Mouse (Mus musculus): ENCODE measurements around the gene Espnl. TPM values are rescaled to one million over a fixed set of nuclear protein-coding genes. Genes with fewer than 3 reads are reported as not detected.

Gene Espnl
- total RNA-seq, 1 experiment, result 0.40 TPM

DNA sequence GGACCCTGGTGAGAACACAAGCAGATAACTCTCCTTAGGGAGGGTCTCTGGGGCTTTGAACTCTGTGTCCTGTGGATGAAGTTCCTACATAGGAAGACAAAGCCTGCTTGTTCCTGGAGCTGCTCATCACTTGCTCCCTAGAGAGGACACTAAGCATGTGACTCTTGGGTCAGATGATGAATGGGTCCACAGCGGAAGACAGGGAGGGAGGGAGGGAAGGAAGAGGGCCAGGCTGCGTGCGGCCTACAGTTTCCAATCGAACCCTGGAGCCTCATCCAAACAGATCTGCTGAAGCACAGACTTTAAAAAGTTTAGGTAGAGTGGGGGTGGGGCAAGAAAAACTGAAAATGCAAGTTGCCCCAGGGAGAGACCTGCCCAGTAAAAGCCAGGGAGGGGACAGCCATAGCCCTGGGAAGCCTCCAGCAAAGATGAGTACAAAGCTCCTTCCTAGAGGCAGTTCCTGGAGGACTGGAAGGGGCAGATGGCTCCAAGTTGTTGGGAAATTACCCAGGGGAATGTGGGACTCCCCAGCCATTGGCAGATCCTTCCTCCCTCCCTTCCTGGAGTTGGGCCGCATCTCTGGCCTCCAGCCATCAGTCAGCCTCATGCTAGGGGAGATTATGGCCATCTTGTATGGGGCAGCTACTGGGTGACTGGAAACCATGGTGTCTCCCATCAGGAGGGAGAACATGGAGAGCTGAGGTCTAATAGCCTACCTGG, 22.0 kb upstream of the Espnl start:
- Histone ChIP-seq H3K9ac (ENCODE audit: insufficient read depth, low read depth, low read length, poor library complexity, severe bottlenecking) (no peak overlapping the region), H3K4me1 (ENCODE audit: control insufficient read depth in 2 of 2, insufficient read depth in 2 of 2, low read length in 2 of 2, poor library complexity in 1 of 2) (peaks cover 0 to 7% of the 10 kb centered on the region in 2 experiments; a peak in 2 of 4 replicates), H3K27ac (ENCODE audit: insufficient read depth, low read depth, low read length, poor library complexity, severe bottlenecking) (no peak overlapping the region), H3K36me3 (ENCODE audit: control insufficient read depth, insufficient read depth, low read length, poor library complexity, severe bottlenecking) (peaks cover 7% of the 10 kb centered on the region; the same call in 1 of the 2 replicates), H3K4me3 (ENCODE audit: insufficient read depth in 1 of 2, low read depth in 1 of 2, low read length in 2 of 2, poor library complexity in 1 of 2, severe bottlenecking in 1 of 2) (no peak overlapping the region), H3K9me3 (ENCODE audit: control insufficient read depth, insufficient read depth, low read depth, low read length) (no peaks in the 10 kb centered on the region)
- in situ Hi-C loops (cut with MboI; ENCODE audit: low sequenced_read_pairs in 2 of 2, unreplicated experiment in 2 of 2), result no loop called here
- DNase-seq (ENCODE audit: low read depth, low spot score), result no peak
- TF ChIP-seq HCFC1 (IDR thresholded peaks at IDR 0.05; ENCODE audit: borderline replicate concordance, insufficient read depth, low read length) (no peak), CHD2 (IDR thresholded peaks at IDR 0.05; ENCODE audit: low read depth, low read length) (no peak), MAFK (IDR thresholded peaks at IDR 0.05; ENCODE audit: insufficient read depth, low read depth, low read length) (no peak), ZNF384 (IDR thresholded peaks at IDR 0.05; ENCODE audit: low read depth, low read length) (no peak), ZC3H11A (IDR thresholded peaks at IDR 0.05; ENCODE audit: borderline replicate concordance, low read depth, low read length) (no peak)

DNA sequence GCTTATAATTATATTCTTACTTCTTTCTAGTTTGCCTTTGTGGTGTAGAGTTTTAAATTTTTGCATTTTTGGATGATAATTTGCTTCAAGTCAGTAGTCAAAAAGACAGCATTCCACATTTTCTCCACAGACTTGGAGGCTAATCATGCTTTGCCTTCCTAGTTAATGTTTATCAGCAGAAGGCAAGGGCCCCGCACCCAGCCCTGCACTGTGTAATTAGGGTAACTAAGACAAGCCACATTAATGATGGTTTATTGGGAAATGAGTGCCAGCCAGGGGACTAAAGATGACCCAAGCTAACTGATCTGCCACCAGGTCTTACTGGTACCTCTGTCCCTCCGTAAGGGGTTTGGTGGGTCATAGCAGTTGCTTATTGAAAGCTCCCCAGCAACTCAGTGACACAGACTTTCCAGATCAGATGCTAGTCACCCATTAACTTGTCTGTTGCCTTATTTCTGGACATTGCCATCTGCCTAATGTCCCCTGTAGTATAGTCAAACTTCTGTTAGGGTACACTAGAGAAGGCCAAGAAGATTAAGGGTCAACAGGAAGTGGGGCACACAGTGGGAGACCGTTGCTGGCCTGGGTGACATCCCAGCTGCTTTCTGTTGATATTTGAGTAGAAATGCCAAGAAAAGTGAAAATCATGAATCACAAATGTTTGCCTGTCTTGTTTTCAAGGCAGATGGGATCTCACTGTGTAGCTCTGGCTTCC, 20.5 kb upstream of the Espnl start:
- H3K9me3 ChIP-seq (ENCODE audit: control insufficient read depth, insufficient read depth, low read depth, low read length), result no peaks in the 10 kb centered on the region
- H3K4me3 ChIP-seq (ENCODE audit: insufficient read depth in 1 of 2, low read depth in 1 of 2, low read length in 2 of 2, poor library complexity in 1 of 2, severe bottlenecking in 1 of 2), result no peak overlapping the region
- no peak overlapping the region for H3K9ac ChIP-seq (ENCODE audit: insufficient read depth, low read depth, low read length, poor library complexity, severe bottlenecking)

DNA sequence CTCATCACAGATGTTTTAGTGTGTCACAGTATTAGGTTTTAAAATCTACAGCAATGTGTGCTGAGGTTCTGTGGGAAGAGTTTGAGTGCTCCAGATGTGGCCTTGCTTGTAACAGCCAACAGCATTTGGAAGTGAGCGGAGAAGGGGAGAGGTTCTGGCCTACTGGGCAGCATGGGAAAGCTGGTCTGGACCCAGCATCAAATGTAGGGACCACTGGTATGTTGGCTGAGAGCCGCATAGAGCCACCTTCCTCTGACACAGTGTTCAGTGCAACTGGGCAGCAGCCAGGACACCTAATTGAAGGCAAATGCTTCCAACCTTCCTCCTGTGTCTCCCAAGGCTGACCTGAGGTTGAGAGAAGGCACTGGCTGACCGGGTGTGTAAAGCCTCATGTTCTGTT, 19.9 kb upstream of the Espnl start:
- TF ChIP-seq ZNF384 (IDR thresholded peaks at IDR 0.05; ENCODE audit: low read depth, low read length) (no peak), MAFK (IDR thresholded peaks at IDR 0.05; ENCODE audit: insufficient read depth, low read depth, low read length) (no peak)
- no peak overlapping the region for H3K27ac ChIP-seq (ENCODE audit: insufficient read depth, low read depth, low read length, poor library complexity, severe bottlenecking)
- H3K9ac ChIP-seq (ENCODE audit: insufficient read depth, low read depth, low read length, poor library complexity, severe bottlenecking), result no peak overlapping the region
- DNase-seq (ENCODE audit: low read depth, low spot score), result no peak
- H3K4me1 ChIP-seq (ENCODE audit: control insufficient read depth in 2 of 2, insufficient read depth in 2 of 2, low read length in 2 of 2, poor library complexity in 1 of 2), result peaks cover 0 to 7% of the 10 kb centered on the region in 2 experiments; a peak in 2 of 4 replicates
- no peak overlapping the region for H3K4me3 ChIP-seq (ENCODE audit: insufficient read depth in 1 of 2, low read depth in 1 of 2, low read length in 2 of 2, poor library complexity in 1 of 2, severe bottlenecking in 1 of 2)
- in situ Hi-C loops (cut with MboI; ENCODE audit: low sequenced_read_pairs in 2 of 2, unreplicated experiment in 2 of 2), result no loop called here
- H3K9me3 ChIP-seq (ENCODE audit: control insufficient read depth, insufficient read depth, low read depth, low read length), result no peaks in the 10 kb centered on the region
- H3K36me3 ChIP-seq (ENCODE audit: control insufficient read depth, insufficient read depth, low read length, poor library complexity, severe bottlenecking), result peaks cover 10% of the 10 kb centered on the region; the same call in 1 of the 2 replicates

More for the DNA sequence above, 20.5 kb upstream of the Espnl start:
- Histone ChIP-seq H3K27ac (ENCODE audit: insufficient read depth, low read depth, low read length, poor library complexity, severe bottlenecking) (no peak overlapping the region), H3K36me3 (ENCODE audit: control insufficient read depth, insufficient read depth, low read length, poor library complexity, severe bottlenecking) (peaks cover 10% of the 10 kb centered on the region; the same call in 1 of the 2 replicates), H3K4me1 (ENCODE audit: control insufficient read depth in 2 of 2, insufficient read depth in 2 of 2, low read length in 2 of 2, poor library complexity in 1 of 2) (peaks cover 0 to 7% of the 10 kb centered on the region in 2 experiments; a peak in 2 of 4 replicates)
- in situ Hi-C loops (cut with MboI; ENCODE audit: low sequenced_read_pairs in 2 of 2, unreplicated experiment in 2 of 2), result no loop called here
- DNase-seq (ENCODE audit: low read depth, low spot score), result no peak
- TF ChIP-seq MAFK (IDR thresholded peaks at IDR 0.05; ENCODE audit: insufficient read depth, low read depth, low read length) (no peak), HCFC1 (IDR thresholded peaks at IDR 0.05; ENCODE audit: borderline replicate concordance, insufficient read depth, low read length) (no peak), ZNF384 (IDR thresholded peaks at IDR 0.05; ENCODE audit: low read depth, low read length) (no peak), CHD2 (IDR thresholded peaks at IDR 0.05; ENCODE audit: low read depth, low read length) (no peak), ZC3H11A (IDR thresholded peaks at IDR 0.05; ENCODE audit: borderline replicate concordance, low read depth, low read length) (no peak)

DNA sequence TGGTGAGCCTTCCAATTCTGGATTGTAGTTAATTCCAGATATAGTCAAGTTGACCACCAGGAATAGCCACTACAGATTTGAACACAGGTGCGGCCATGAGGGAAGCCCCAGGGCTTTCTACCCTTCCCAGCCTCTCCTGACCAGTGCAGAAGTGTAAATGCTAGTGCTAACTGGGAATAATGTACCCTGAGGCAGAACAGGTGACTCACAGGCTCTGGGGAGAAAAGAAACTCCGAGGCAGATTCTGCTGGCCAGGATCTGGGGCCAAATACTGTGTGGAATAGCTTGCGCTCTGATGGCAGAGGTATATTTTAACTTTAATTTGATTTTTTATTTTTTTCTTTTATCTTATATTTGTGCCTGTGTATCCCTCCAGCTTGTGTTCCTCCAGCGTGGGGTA, 17.3 kb upstream of the Espnl start:
- no peak for DNase-seq (ENCODE audit: low read depth, low spot score)
- TF ChIP-seq ZC3H11A (IDR thresholded peaks at IDR 0.05; ENCODE audit: borderline replicate concordance, low read depth, low read length) (no peak), CHD2 (IDR thresholded peaks at IDR 0.05; ENCODE audit: low read depth, low read length) (no peak), HCFC1 (IDR thresholded peaks at IDR 0.05; ENCODE audit: borderline replicate concordance, insufficient read depth, low read length) (no peak), MAFK (IDR thresholded peaks at IDR 0.05; ENCODE audit: insufficient read depth, low read depth, low read length) (no peak), ZNF384 (IDR thresholded peaks at IDR 0.05; ENCODE audit: low read depth, low read length) (no peak)
- Histone ChIP-seq H3K9me3 (ENCODE audit: control insufficient read depth, insufficient read depth, low read depth, low read length) (no peaks in the 10 kb centered on the region), H3K4me1 (ENCODE audit: control insufficient read depth in 2 of 2, insufficient read depth in 2 of 2, low read length in 2 of 2, poor library complexity in 1 of 2) (no peaks in the 10 kb centered on the region; a peak in 1 of 4 replicates), H3K36me3 (ENCODE audit: control insufficient read depth, insufficient read depth, low read length, poor library complexity, severe bottlenecking) (peaks cover 24% of the 10 kb centered on the region; the same call in 1 of the 2 replicates), H3K27ac (ENCODE audit: insufficient read depth, low read depth, low read length, poor library complexity, severe bottlenecking) (no peak overlapping the region), H3K9ac (ENCODE audit: insufficient read depth, low read depth, low read length, poor library complexity, severe bottlenecking) (no peak overlapping the region), H3K4me3 (ENCODE audit: insufficient read depth in 1 of 2, low read depth in 1 of 2, low read length in 2 of 2, poor library complexity in 1 of 2, severe bottlenecking in 1 of 2) (no peak overlapping the region)
- in situ Hi-C loops (cut with MboI; ENCODE audit: low sequenced_read_pairs in 2 of 2, unreplicated experiment in 2 of 2), result no loop called here

All from ES-E14 (cell line).